Mouse (Mus musculus): Measurements from ENCODE around the gene Fam160b1. TPM values are rescaled to one million over a fixed set of nuclear protein-coding genes. Genes with fewer than 3 reads are reported as not detected.

Gene Fam160b1
- polyA plus RNA-seq, 1 experiment from 2014 or later, result 21.5 TPM

GRCm38 (mm10) chr19:57415031-57415807 lies 54.7 kb downstream of the Fam160b1 start:
- POLR2A ChIA-PET, result no interaction called here
- CTCF ChIA-PET, result no interaction called here
- H3K27me3 ChIP-seq, result peaks cover 22% of the 10 kb centered on the region
- in situ Hi-C loops (cut with MboI; ENCODE audit: low pct_unique_long_range_greater_than_20kb), result no loop called here
- ATAC-seq, result no peak
- no peak for DNase-seq (ENCODE audit: low read depth, low spot score)
- TF ChIP-seq CTCF (IDR thresholded peaks at IDR 0.05), result no peak

- H3K27me3 ChIP-seq, result peaks cover 39% of the 10 kb centered on the region
- ATAC-seq, result no peak
- no peak for TF ChIP-seq CTCF (IDR thresholded peaks at IDR 0.05)
These were observed 57.5 kb downstream of the Fam160b1 start for GRCm38 (mm10) chr19:57417800-57418580.

GRCm38 (mm10) chr19:57423402-57423801 lies 62.9 kb downstream of the Fam160b1 start:
- POLR2A ChIA-PET, result interaction anchor here (1.5 kb wide), 1 partner anchor 16 kb away, joined by 4 read pairs; no protein-coding TSS in a partner anchor
- TF ChIP-seq CTCF (IDR thresholded peaks at IDR 0.05), result no peak
- in situ Hi-C loops (cut with MboI; ENCODE audit: low pct_unique_long_range_greater_than_20kb), result no loop called here
- DNase-seq (ENCODE audit: low read depth, low spot score), result no peak
- no peak for ATAC-seq
- CTCF ChIA-PET, result no interaction called here
- peaks cover 30% of the 10 kb centered on the region for H3K27me3 ChIP-seq

More at GRCm38 (mm10) chr19:57417800-57418580, 57.5 kb downstream of the Fam160b1 start:
- in situ Hi-C loops (cut with MboI; ENCODE audit: low pct_unique_long_range_greater_than_20kb), result no loop called here
- DNase-seq (ENCODE audit: low read depth, low spot score), result no peak
- POLR2A ChIA-PET, result interaction anchor here (0.6 to 0.9 kb wide), 2 partner anchors 10 to 194 kb away, joined by 3 read pairs; no protein-coding TSS in a partner anchor
- CTCF ChIA-PET, result no interaction called here

- peaks cover 25% of the 10 kb centered on the region for H3K27me3 ChIP-seq
- CTCF ChIA-PET, result no interaction called here
- POLR2A ChIA-PET, result interaction anchor here (1.2 kb wide), 1 partner anchor 14 kb away, joined by 3 read pairs; no protein-coding TSS in a partner anchor
- DNase-seq (ENCODE audit: low read depth, low spot score), result no peak
- in situ Hi-C loops (cut with MboI; ENCODE audit: low pct_unique_long_range_greater_than_20kb), result no loop called here
- no peak for ATAC-seq
- no peak for TF ChIP-seq CTCF (IDR thresholded peaks at IDR 0.05)
These were observed 64.8 kb downstream of the Fam160b1 start for GRCm38 (mm10) chr19:57425296-57425695.

DNA sequence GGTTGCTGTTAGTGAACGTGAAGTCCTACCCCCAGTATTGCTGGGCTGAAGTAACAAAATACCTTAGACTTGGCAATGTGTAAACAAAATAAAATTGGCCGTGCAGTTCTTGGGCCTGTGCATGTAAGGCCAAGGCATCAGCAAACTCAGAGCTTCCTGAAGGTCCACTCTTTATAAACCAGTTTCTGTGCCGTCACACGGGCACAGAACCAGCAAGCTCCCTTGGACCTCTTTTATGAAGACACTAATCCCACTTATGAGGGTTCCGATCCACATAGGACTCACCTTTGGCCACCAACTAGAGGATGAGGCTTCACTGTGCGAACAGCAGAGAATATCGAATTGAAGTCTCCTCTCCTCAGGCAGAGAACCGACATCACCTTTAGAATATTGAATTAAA lies 66.4 kb downstream of the Fam160b1 start:
- no peak for TF ChIP-seq CTCF (IDR thresholded peaks at IDR 0.05)
- ATAC-seq (no peak), DNase-seq (ENCODE audit: low read depth, low spot score) (no peak)
- in situ Hi-C loops (cut with MboI; ENCODE audit: low pct_unique_long_range_greater_than_20kb), result no loop called here
- H3K27me3 ChIP-seq, result peaks cover 13% of the 10 kb centered on the region
- POLR2A ChIA-PET, result interaction anchor here (0.9 kb wide), 1 partner anchor 12 kb away, joined by 3 read pairs; no protein-coding TSS in a partner anchor
- CTCF ChIA-PET, result no interaction called here

DNA sequence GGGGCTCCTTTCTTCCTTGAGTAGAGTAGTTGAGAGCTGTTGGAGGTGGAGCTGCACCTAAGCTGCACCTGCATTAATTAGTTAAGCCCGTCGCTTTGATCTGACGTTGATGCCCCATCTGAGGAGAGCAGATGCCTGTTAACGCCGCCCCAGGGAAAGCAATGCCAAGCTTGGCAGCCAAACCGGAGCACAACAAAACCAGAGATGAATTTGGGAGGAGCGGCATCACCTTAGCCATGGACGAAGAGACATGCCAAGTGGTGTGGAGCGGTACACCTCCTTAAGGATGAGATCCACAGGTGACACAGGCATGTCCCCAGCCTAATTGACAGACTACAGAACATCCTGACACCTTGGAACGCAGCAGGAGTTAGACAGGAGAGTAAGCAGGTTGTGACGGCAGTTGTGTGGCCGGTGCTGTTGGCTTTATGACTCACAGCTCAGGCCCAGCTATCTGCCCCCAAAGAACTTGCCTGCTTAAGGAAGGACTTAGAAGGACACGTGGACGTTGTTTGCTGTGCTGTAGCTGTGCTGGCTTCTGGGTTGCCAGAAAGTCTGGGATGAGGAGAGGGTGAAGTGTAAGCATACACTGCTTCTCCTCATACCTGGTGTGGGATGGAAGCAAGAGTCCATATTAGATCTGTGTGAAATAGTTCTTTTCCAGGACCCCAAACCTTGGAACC lies 67.4 kb downstream of the Fam160b1 start:
- in situ Hi-C loops (cut with MboI; ENCODE audit: low pct_unique_long_range_greater_than_20kb), result no loop called here
- no peak for TF ChIP-seq CTCF (IDR thresholded peaks at IDR 0.05)
- ATAC-seq (no peak), DNase-seq (ENCODE audit: low read depth, low spot score) (no peak)
- H3K27me3 ChIP-seq, result peaks cover 13% of the 10 kb centered on the region
- POLR2A ChIA-PET, result interaction anchor here (1.1 kb wide), 1 partner anchor 9 kb away, joined by 3 read pairs; no protein-coding TSS in a partner anchor
- CTCF ChIA-PET, result no interaction called here

- no peak for ATAC-seq
- ChIA-PET POLR2A (interaction anchor here (1.1 kb wide), 1 partner anchor 10 kb away, joined by 3 read pairs; no protein-coding TSS in a partner anchor), CTCF (no interaction called here)
- no peak for DNase-seq (ENCODE audit: low read depth, low spot score)
- H3K27me3 ChIP-seq, result peaks cover 9% of the 10 kb centered on the region
- no peak for TF ChIP-seq CTCF (IDR thresholded peaks at IDR 0.05)
- in situ Hi-C loops (cut with MboI; ENCODE audit: low pct_unique_long_range_greater_than_20kb), result no loop called here
These were observed 68.2 kb downstream of the Fam160b1 start for GRCm38 (mm10) chr19:57428641-57429040.

DNA sequence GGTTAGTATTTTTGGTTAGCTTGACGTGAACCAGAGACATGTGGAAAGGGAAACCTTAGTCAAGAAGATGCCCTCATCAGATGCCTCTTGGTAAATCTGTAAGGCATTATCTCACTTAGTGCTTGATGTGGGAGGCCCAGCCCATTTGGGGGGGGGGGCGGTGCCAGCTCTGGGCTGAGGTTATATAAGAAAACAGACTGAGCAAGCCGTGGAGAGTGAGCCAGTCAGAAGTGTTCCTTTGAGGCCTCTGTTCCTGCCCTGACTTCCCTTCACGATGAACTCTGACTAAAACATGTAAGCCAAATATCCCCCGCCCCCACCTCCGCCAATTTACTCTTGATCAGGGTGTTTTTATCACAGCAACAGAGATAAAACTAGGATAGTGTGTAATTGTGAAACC lies 69.4 kb downstream of the Fam160b1 start:
- ATAC-seq (no peak), DNase-seq (ENCODE audit: low read depth, low spot score) (no peak)
- no peak for TF ChIP-seq CTCF (IDR thresholded peaks at IDR 0.05)
- POLR2A ChIA-PET, result no interaction called here
- CTCF ChIA-PET, result no interaction called here
- H3K27me3 ChIP-seq, result peaks cover 9% of the 10 kb centered on the region
- in situ Hi-C loops (cut with MboI; ENCODE audit: low pct_unique_long_range_greater_than_20kb), result no loop called here

DNA sequence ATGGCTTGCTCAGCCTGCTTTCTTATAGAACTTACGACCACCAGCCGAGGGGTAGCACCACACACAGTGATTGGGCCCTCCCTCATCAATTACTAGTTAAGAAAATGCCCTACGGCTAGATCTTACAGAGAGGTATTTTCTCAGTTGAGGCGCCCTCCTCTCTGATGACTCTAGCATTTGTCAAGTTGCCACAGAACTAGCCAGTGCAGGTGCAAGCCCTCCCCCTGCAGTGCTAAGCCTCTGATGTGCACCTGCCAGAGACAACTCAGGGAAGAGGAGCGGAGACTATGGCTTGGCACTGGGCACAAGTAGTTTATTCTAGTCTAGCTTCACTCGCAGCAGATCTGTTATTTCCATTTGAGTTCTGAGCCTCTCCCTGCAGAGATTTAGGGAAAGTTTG lies 71.0 kb downstream of the Fam160b1 start:
- in situ Hi-C loops (cut with MboI; ENCODE audit: low pct_unique_long_range_greater_than_20kb), result no loop called here
- CTCF ChIA-PET, result no interaction called here
- no peak for TF ChIP-seq CTCF (IDR thresholded peaks at IDR 0.05)
- DNase-seq (ENCODE audit: low read depth, low spot score) (no peak), ATAC-seq (no peak)
- H3K27me3 ChIP-seq, result peaks cover 9% of the 10 kb centered on the region
- POLR2A ChIA-PET, result no interaction called here

- ChIA-PET CTCF (no interaction called here), POLR2A (interaction anchor here (1.4 kb wide), 1 partner anchor 13 kb away, joined by 4 read pairs; no protein-coding TSS in a partner anchor)
- no peak for TF ChIP-seq CTCF (IDR thresholded peaks at IDR 0.05)
- ATAC-seq (no peak), DNase-seq (ENCODE audit: low read depth, low spot score) (no peak)
- in situ Hi-C loops (cut with MboI; ENCODE audit: low pct_unique_long_range_greater_than_20kb), result no loop called here
- H3K27me3 ChIP-seq, result peaks cover 7% of the 10 kb centered on the region
These were observed 73.5 kb downstream of the Fam160b1 start for GRCm38 (mm10) chr19:57434024-57434423.
